Mouse (Mus musculus) spleen, adult 12 weeks (tissue): Measurements from ENCODE around the gene Fam83b.

Source experiments
- DNase-seq: peaks from one replicate; pipeline ENCODE4 v3.0.0; 2022; ENCODE audit warnings: low spot score

Gene Fam83b

DNA sequence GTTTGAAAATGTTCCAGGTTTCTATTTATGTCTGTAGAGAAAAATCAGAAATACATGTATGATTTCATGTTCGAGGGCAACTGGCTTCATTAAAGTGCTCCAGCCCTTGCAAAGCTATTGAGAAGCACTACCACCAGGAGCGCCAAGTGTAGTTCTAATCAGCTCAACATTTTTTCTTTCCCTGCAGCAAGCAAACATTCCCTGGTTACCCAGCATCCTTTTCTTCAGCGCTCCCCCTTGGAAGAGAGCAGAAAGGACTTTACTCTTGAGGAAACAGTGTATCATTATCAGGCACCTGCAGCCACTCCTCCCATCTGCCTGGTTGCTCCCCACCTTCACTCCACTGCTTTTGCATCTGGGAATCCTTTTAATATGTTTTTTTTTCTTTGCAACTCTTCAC, 45.3 kb downstream of the Fam83b start:
- no peak for DNase-seq

DNA sequence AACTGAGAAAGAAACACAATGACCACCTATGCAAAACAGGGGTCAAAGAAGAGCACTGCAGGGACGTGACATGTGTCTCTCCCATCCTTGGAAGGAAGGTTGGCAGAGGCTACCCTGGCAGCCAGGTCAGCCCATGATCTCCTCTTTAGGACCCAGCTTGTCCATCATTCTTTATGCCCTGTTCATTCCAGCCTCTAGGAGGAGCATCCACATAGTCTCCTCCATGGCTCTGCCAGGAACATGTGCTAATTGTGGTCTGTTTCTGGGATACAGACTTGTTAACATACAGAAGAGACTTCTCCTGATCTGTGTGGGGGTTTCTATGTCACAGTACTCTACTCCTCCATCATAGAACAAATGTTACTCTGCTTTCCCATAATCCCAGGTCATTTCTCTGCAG, 48.3 kb downstream of the Fam83b start:
- DNase-seq = no peak

DNA sequence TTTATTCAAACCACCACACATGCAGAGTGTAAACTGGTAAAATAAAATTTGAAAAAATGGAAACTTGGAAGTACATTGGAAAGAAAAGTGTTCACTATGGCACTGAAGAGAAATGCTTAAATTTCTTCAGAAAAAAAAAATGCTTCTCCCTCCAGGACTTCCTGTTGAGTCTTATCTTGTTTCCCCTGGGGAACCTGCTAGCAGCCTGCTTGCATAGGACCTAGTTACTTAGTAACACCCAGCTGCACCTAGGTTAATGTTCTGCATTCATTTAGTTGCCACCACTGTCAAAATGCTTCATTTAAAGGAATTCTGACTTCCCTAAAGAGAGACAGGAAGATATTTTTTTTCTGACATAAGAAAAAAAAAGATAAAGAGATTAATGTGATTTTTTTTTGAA, 61.3 kb downstream of the Fam83b start:
- no peak for DNase-seq

- DNase-seq = no peak
Measured at GRCm38 (mm10) chr9:76489737-76490136, 77.2 kb downstream of the Fam83b start.

DNA sequence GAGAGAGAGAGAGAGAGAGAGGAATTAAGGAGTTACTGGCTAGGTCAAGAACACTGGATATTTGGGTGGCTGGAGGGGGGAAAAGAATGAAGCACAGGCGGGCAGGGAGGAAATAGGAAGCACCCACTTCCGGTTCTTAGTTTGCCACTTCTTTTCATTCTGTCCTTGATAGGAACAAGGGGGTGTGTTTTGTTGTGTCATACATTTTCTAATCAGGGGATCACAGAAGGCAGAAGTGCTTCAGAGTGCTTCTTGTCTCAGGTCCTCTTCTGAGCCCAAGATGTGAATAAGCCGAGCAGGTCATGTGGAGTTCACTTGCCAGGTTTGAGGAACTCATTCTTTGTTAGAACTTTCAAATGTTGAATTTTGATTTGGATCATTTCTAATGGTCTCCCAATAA, 86.8 kb downstream of the Fam83b start:
- DNase-seq = no peak

DNA sequence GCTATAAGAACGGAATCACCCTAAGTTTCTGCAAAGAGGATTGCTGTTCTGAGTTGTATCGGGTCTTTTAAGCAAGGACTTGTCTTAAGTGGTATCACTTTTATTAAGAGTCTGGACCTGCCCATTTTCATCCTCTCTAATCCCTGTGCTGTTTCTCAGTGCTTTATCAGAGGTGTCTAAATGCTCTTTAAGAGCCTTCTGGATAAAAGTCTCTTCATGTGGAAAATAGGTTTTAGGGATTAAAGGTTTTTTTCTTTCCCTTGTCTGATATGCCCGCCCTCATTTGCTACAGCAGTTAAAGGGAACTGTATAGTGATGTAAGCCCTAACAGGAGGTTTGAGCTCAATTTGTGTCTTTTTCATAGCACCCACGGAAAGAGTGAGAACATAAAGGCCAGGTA, 97.4 kb downstream of the Fam83b start:
- no peak for DNase-seq

DNA sequence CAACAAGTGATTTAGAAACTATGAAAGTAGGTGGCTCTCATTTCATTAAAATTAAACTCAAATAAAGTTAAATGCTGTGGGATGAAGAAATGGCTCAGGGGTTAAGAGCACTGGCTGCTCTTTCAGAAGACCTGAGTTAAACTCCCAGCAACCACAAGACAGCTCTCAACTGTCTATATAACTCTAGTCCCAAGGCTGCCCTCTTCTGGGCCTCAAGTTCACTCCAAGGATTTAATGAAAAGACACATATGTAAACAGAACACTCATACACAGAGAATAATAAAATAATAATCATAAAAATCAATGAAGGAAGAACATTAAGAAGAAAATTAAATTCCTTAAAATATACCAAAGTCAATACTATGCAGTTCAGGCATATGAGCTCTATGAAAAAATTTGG, 105.4 kb downstream of the Fam83b start:
- no peak for DNase-seq

- no peak for DNase-seq
Measured at GRCm38 (mm10) chr9:76455703-76456102, 111.2 kb downstream of the Fam83b start.
